Mouse (Mus musculus): Measurements from ENCODE around the gene Ctsf. TPM values are rescaled to one million over a fixed set of nuclear protein-coding genes. Genes with fewer than 3 reads are reported as not detected.

Ctsf gene
- 10.2 TPM for polyA plus RNA-seq (2015; fragmentation: Illumina TruSeq; extraction: RNeasy Lipid Tissue Mini Kit (QIAGEN cat#74804); ENCODE audit: insufficient read depth, low replicate concordance)

GRCm38 (mm10) chr19:4854552-4855469, at the start of gene Ctsf:
Gene Ctsf (plus strand): TSS chr19:4855130.

GRCm38 (mm10) chr19:4811063-4811908, 43.6 kb upstream of the Ctsf start, which contains the start of the genes Gm21992 and Rbm14:
Gene Gm21992 (minus strand): TSS chr19:4811612.
Gene Rbm14 (minus strand): TSS chr19:4811634.

GRCm38 (mm10) chr19:4839149-4839548, 15.8 kb upstream of the Ctsf start, which contains the start of the genes Ccs and Ccdc87:
Gene Ccs (minus strand): TSS chr19:4839332.
Gene Ccdc87 (plus strand): TSS chr19:4839366.

GRCm38 (mm10) chr19:4877785-4878184, 22.9 kb downstream of the Ctsf start, which contains the start of gene Actn3:
Gene Actn3 (minus strand): TSS chr19:4877909.

GRCm38 (mm10) chr19:4878405-4879323, 23.7 kb downstream of the Ctsf start, which contains the start of gene Zdhhc24:
Gene Zdhhc24 (plus strand): TSS chr19:4878668.

GRCm38 (mm10) chr19:4905979-4906794, 51.3 kb downstream of the Ctsf start, which contains the start of gene Bbs1:
Gene Bbs1 (minus strand): TSS chr19:4906628.

Other genes with a start within 250 kb of the Ctsf start
- gene Lrfn4, start 239.5 kb upstream of the Ctsf start, polyA plus RNA-seq (2015; fragmentation: Illumina TruSeq; extraction: RNeasy Lipid Tissue Mini Kit (QIAGEN cat#74804); ENCODE audit: insufficient read depth, low replicate concordance): 0.07 TPM
- 27.0 TPM for gene Rce1, start 229.5 kb upstream of the Ctsf start, polyA plus RNA-seq (2015; fragmentation: Illumina TruSeq; extraction: RNeasy Lipid Tissue Mini Kit (QIAGEN cat#74804); ENCODE audit: insufficient read depth, low replicate concordance)
- not detected for gene Gm960, start 156.5 kb upstream of the Ctsf start, polyA plus RNA-seq (2015; fragmentation: Illumina TruSeq; extraction: RNeasy Lipid Tissue Mini Kit (QIAGEN cat#74804); ENCODE audit: insufficient read depth, low replicate concordance)
- gene Sptbn2, start 144.0 kb upstream of the Ctsf start, polyA plus RNA-seq (2015; fragmentation: Illumina TruSeq; extraction: RNeasy Lipid Tissue Mini Kit (QIAGEN cat#74804); ENCODE audit: insufficient read depth, low replicate concordance): 0.07 TPM
- 22.5 TPM for gene Rbm4b, start 98.6 kb upstream of the Ctsf start, polyA plus RNA-seq (2015; fragmentation: Illumina TruSeq; extraction: RNeasy Lipid Tissue Mini Kit (QIAGEN cat#74804); ENCODE audit: insufficient read depth, low replicate concordance)
- gene Rbm4, start 61.2 kb upstream of the Ctsf start, polyA plus RNA-seq (2015; fragmentation: Illumina TruSeq; extraction: RNeasy Lipid Tissue Mini Kit (QIAGEN cat#74804); ENCODE audit: insufficient read depth, low replicate concordance): 37.4 TPM
- 33.4 TPM for gene Gm21992, start 43.5 kb upstream of the Ctsf start, polyA plus RNA-seq (2015; fragmentation: Illumina TruSeq; extraction: RNeasy Lipid Tissue Mini Kit (QIAGEN cat#74804); ENCODE audit: insufficient read depth, low replicate concordance)
- 20.5 TPM for gene Rbm14, start 43.5 kb upstream of the Ctsf start, polyA plus RNA-seq (2015; fragmentation: Illumina TruSeq; extraction: RNeasy Lipid Tissue Mini Kit (QIAGEN cat#74804); ENCODE audit: insufficient read depth, low replicate concordance)
- 16.5 TPM for gene Ccs, start 15.8 kb upstream of the Ctsf start, polyA plus RNA-seq (2015; fragmentation: Illumina TruSeq; extraction: RNeasy Lipid Tissue Mini Kit (QIAGEN cat#74804); ENCODE audit: insufficient read depth, low replicate concordance)
- 0.07 TPM for gene Ccdc87, start 15.8 kb upstream of the Ctsf start, polyA plus RNA-seq (2015; fragmentation: Illumina TruSeq; extraction: RNeasy Lipid Tissue Mini Kit (QIAGEN cat#74804); ENCODE audit: insufficient read depth, low replicate concordance)
- not detected for gene Actn3, start 22.8 kb downstream of the Ctsf start, polyA plus RNA-seq (2015; fragmentation: Illumina TruSeq; extraction: RNeasy Lipid Tissue Mini Kit (QIAGEN cat#74804); ENCODE audit: insufficient read depth, low replicate concordance)
- 17.8 TPM for gene Zdhhc24, start 23.5 kb downstream of the Ctsf start, polyA plus RNA-seq (2015; fragmentation: Illumina TruSeq; extraction: RNeasy Lipid Tissue Mini Kit (QIAGEN cat#74804); ENCODE audit: insufficient read depth, low replicate concordance)
- gene Bbs1, start 51.5 kb downstream of the Ctsf start, polyA plus RNA-seq (2015; fragmentation: Illumina TruSeq; extraction: RNeasy Lipid Tissue Mini Kit (QIAGEN cat#74804); ENCODE audit: insufficient read depth, low replicate concordance): 1.2 TPM
- gene Dpp3, start 73.2 kb downstream of the Ctsf start, polyA plus RNA-seq (2015; fragmentation: Illumina TruSeq; extraction: RNeasy Lipid Tissue Mini Kit (QIAGEN cat#74804); ENCODE audit: insufficient read depth, low replicate concordance): 28.7 TPM
- gene Peli3, start 88.0 kb downstream of the Ctsf start, polyA plus RNA-seq (2015; fragmentation: Illumina TruSeq; extraction: RNeasy Lipid Tissue Mini Kit (QIAGEN cat#74804); ENCODE audit: insufficient read depth, low replicate concordance): 0.64 TPM
- 45.7 TPM for gene Mrpl11, start 107.0 kb downstream of the Ctsf start, polyA plus RNA-seq (2015; fragmentation: Illumina TruSeq; extraction: RNeasy Lipid Tissue Mini Kit (QIAGEN cat#74804); ENCODE audit: insufficient read depth, low replicate concordance)
- gene Npas4, start 135.2 kb downstream of the Ctsf start, polyA plus RNA-seq (2015; fragmentation: Illumina TruSeq; extraction: RNeasy Lipid Tissue Mini Kit (QIAGEN cat#74804); ENCODE audit: insufficient read depth, low replicate concordance): 0.28 TPM
- gene Slc29a2, start 168.7 kb downstream of the Ctsf start, polyA plus RNA-seq (2015; fragmentation: Illumina TruSeq; extraction: RNeasy Lipid Tissue Mini Kit (QIAGEN cat#74804); ENCODE audit: insufficient read depth, low replicate concordance): 1.3 TPM
- gene B4gat1, start 183.7 kb downstream of the Ctsf start, polyA plus RNA-seq (2015; fragmentation: Illumina TruSeq; extraction: RNeasy Lipid Tissue Mini Kit (QIAGEN cat#74804); ENCODE audit: insufficient read depth, low replicate concordance): 10.3 TPM
- gene AC124502.3, start 183.8 kb downstream of the Ctsf start, polyA plus RNA-seq (2015; fragmentation: Illumina TruSeq; extraction: RNeasy Lipid Tissue Mini Kit (QIAGEN cat#74804); ENCODE audit: insufficient read depth, low replicate concordance): 0.86 TPM
- 22.9 TPM for gene Brms1, start 186.2 kb downstream of the Ctsf start, polyA plus RNA-seq (2015; fragmentation: Illumina TruSeq; extraction: RNeasy Lipid Tissue Mini Kit (QIAGEN cat#74804); ENCODE audit: insufficient read depth, low replicate concordance)
- 0.51 TPM for gene Rin1, start 195.4 kb downstream of the Ctsf start, polyA plus RNA-seq (2015; fragmentation: Illumina TruSeq; extraction: RNeasy Lipid Tissue Mini Kit (QIAGEN cat#74804); ENCODE audit: insufficient read depth, low replicate concordance)
- 1.2 TPM for gene Cd248, start 212.9 kb downstream of the Ctsf start, polyA plus RNA-seq (2015; fragmentation: Illumina TruSeq; extraction: RNeasy Lipid Tissue Mini Kit (QIAGEN cat#74804); ENCODE audit: insufficient read depth, low replicate concordance)
- gene Tmem151a, start 230.4 kb downstream of the Ctsf start, polyA plus RNA-seq (2015; fragmentation: Illumina TruSeq; extraction: RNeasy Lipid Tissue Mini Kit (QIAGEN cat#74804); ENCODE audit: insufficient read depth, low replicate concordance): 0.29 TPM
- gene Yif1a, start 233.4 kb downstream of the Ctsf start, polyA plus RNA-seq (2015; fragmentation: Illumina TruSeq; extraction: RNeasy Lipid Tissue Mini Kit (QIAGEN cat#74804); ENCODE audit: insufficient read depth, low replicate concordance): 19.3 TPM
- not detected for gene Cnih2, start 243.4 kb downstream of the Ctsf start, polyA plus RNA-seq (2015; fragmentation: Illumina TruSeq; extraction: RNeasy Lipid Tissue Mini Kit (QIAGEN cat#74804); ENCODE audit: insufficient read depth, low replicate concordance)

Measured in spleen, adult 10 weeks (tissue).